ENCODE assay signal across 9 mouse cellular contexts in genomic region chr16:87784405-87784994, GRCm38 (mm10).
DNase-seq lines count a peak whose midpoint lies in the region; ATAC-seq and TF ChIP-seq lines count a peak whose summit lies in the region.
"Had no signal": no experiment of that assay in that cellular context is flagged by ENCODE, and none has a peak within 500 bp of the region (broad histone marks: within the 10 kb centered on the region; RNA-seq: fewer than 3 reads in every experiment).

No protein-coding gene starts in this region.

- no peak overlapping the region for H3K27ac ChIP-seq in ES-E14 (ENCODE audit: insufficient read depth, low read depth, low read length, poor library complexity, severe bottlenecking)
- peak overlapping the region; percentile 66 for H3K27ac ChIP-seq in heart, embryonic 16.5 days (ENCODE audit: low read length)
- H3K27ac ChIP-seq: liver, embryonic 14.5 days had no signal

- no peaks in the 10 kb centered on the region for H3K36me3 ChIP-seq in ES-E14 (ENCODE audit: control insufficient read depth, insufficient read depth, low read length, poor library complexity, severe bottlenecking)
- H3K36me3 ChIP-seq in heart, embryonic 16.5 days (ENCODE audit: control insufficient read depth, insufficient read depth) = no peaks in the 10 kb centered on the region

- peak overlapping the region; percentile 57 for H3K4me2 ChIP-seq in heart, embryonic 16.5 days (ENCODE audit: low read depth, low read length)

- no peaks in the 10 kb centered on the region for H3K27me3 ChIP-seq in heart, embryonic 16.5 days (ENCODE audit: control insufficient read depth, insufficient read depth, low read length)

- peak; percentile 85 for DNase-seq in 3T3-L1 (ENCODE audit: low read depth, low spot score)
- peak; percentile 9 for DNase-seq in ES-E14 (ENCODE audit: low read depth, low spot score)
- DNase-seq in kidney, postnatal 4 days = peak; percentile 22 to 49
- no peak for DNase-seq in cerebellum, adult 11 months
- no peak for DNase-seq in spleen, postnatal 4 days (ENCODE audit: low spot score in 2 of 2)
- no peak for DNase-seq in thymus, adult 18-20 months
- DNase-seq: right cerebral cortex, adult 18-20 months had no signal

- H3K9me3 ChIP-seq in ES-E14 (ENCODE audit: control insufficient read depth, insufficient read depth, low read depth, low read length) = no peaks in the 10 kb centered on the region
- H3K9me3 ChIP-seq in heart, embryonic 16.5 days (replicated peaks; ENCODE audit: control insufficient read depth, low read length) = no peaks in the 10 kb centered on the region

- H3K4me1 ChIP-seq in ES-E14 (ENCODE audit: control insufficient read depth in 2 of 2, insufficient read depth in 2 of 2, low read length in 2 of 2, poor library complexity in 1 of 2) = no peaks in the 10 kb centered on the region
- H3K4me1 ChIP-seq in heart, embryonic 16.5 days (ENCODE audit: control insufficient read depth, insufficient read depth, low read length) = peaks cover 8% of the 10 kb centered on the region; the same call in 1 of the 2 replicates

- no peak overlapping the region for H3K9ac ChIP-seq in ES-E14 (ENCODE audit: insufficient read depth, low read depth, low read length, poor library complexity, severe bottlenecking)
- no peak overlapping the region for H3K9ac ChIP-seq in heart, embryonic 16.5 days (ENCODE audit: low read length)
- H3K9ac ChIP-seq: liver, embryonic 14.5 days had no signal

- in situ Hi-C loops in ES-E14 (cut with MboI; ENCODE audit: low sequenced_read_pairs in 2 of 2, unreplicated experiment in 2 of 2) = no loop called here

- WGBS in heart, embryonic 16.5 days = 29% methylated on average over 13 of the region's 13 CpGs

- peak; percentile 78 for ATAC-seq in heart, embryonic 16.5 days (replicated peaks; ENCODE audit: extremely low read depth, insufficient read depth, low FRiP score)

- no peak overlapping the region for H3K4me3 ChIP-seq in ES-E14 (ENCODE audit: insufficient read depth in 1 of 2, low read depth in 1 of 2, low read length in 2 of 2, poor library complexity in 1 of 2, severe bottlenecking in 1 of 2)
- peak overlapping the region; percentile 24 for H3K4me3 ChIP-seq in heart, embryonic 16.5 days (ENCODE audit: low read length)

TF ChIP-seq in ES-E14, 5 proteins besides CTCF, POLR2A, EP300 and RAD21:
- TF ChIP-seq ZNF384 (IDR thresholded peaks at IDR 0.05; ENCODE audit: low read depth, low read length) (no peak), ZC3H11A (IDR thresholded peaks at IDR 0.05; ENCODE audit: borderline replicate concordance, low read depth, low read length) (no peak), CHD2 (IDR thresholded peaks at IDR 0.05; ENCODE audit: low read depth, low read length) (no peak), MAFK (IDR thresholded peaks at IDR 0.05; ENCODE audit: insufficient read depth, low read depth, low read length) (no peak), HCFC1 (IDR thresholded peaks at IDR 0.05; ENCODE audit: borderline replicate concordance, insufficient read depth, low read length) (no peak)
TF ChIP-seq in ES-E14: peak in this region for 0.

Comparison
In these comparisons a context has a peak if more than half of its experiments do, and no peak if none do; other contexts are left out.
1. DNase-seq: peak in 3T3-L1 (single experiment), ES-E14 (single experiment) and kidney, postnatal 4 days (2 of 2); none in cerebellum, adult 11 months (single experiment), spleen, postnatal 4 days (0 of 2) and thymus, adult 18-20 months (0 of 2).